Mouse (Mus musculus): ENCODE results near the gene Tiam2. TPM values are rescaled to one million over a fixed set of nuclear protein-coding genes. Genes with fewer than 3 reads are reported as not detected.

Tiam2 gene
- polyA plus RNA-seq, 1 experiment = 1.2 TPM

DNA sequence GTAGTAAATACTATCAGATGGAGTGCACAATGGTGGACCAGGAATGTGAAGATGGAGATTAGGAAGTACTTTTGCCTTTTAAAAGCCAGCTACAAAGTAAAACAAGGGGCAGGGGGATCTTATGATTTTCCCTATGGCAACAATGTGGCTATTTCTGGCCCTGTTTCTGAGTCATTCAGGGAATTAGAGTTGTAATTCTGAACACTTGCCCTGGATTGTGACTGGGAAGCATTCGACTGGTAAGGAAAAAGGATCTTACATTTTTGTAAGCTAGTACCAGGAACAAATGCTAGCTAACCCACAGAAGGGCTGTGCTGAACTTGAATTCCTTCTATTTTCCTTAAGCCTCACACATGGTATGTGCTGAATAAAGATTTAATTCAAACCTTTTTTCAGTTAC, 205.3 kb downstream of the Tiam2 start:
- TF ChIP-seq POLR2A (IDR thresholded peaks at IDR 0.05; ENCODE audit: low read depth, low read length) (no peak), CTCF (conservative IDR thresholded peaks at IDR 0.05; ENCODE audit: insufficient read depth, insufficient read length, low read depth, low read length) (no peak)
- no peak for DNase-seq
- Histone ChIP-seq H3K36me3 (ENCODE audit: control insufficient read depth, insufficient read depth, low read length) (no peaks in the 10 kb centered on the region), H3K27ac (ENCODE audit: insufficient read depth, low read depth, low read length) (no peak overlapping the region), H3K27me3 (replicated peaks; ENCODE audit: control insufficient read depth, insufficient read depth, low read length) (no peaks in the 10 kb centered on the region), H3K4me1 (ENCODE audit: control insufficient read depth, insufficient read depth, low read length) (no peaks in the 10 kb centered on the region), H3K4me3 (ENCODE audit: insufficient read depth, low read depth, low read length) (no peak overlapping the region)
- 80% methylated on average over 1 of the region's 1 CpGs for WGBS

DNA sequence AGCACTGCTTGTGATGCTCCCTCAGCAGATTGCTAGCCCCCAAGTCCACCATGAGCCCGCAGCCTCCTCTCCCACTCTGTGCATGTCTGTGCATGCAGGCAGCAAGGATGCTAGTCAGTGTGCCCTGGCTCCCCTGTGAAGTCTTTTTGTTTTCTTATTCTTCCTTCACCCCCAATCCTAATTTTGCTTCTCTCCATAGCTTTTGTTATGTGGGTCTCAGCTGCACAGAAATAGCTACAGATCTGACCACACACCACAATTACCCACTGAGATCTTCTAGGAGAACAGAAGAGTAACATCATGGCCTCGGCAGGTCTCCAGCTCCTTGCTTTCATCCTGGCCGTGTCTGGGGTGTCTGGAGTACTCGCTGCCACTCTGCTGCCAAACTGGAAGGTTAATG, 205.9 kb downstream of the Tiam2 start, which contains the start of gene Cldn20:
TSS of gene Cldn20 (plus strand) at position 301 of the 400 bp plus-strand sequence.
- no peak within 1 kb of the TSS for H3K27ac ChIP-seq (ENCODE audit: insufficient read depth, low read depth, low read length)
- H3K36me3 ChIP-seq (ENCODE audit: control insufficient read depth, insufficient read depth, low read length) = no peaks in the 10 kb centered on the region
- 90% methylated on average over 4 of the region's 4 CpGs for WGBS
- TF ChIP-seq CTCF (conservative IDR thresholded peaks at IDR 0.05; ENCODE audit: insufficient read depth, insufficient read length, low read depth, low read length) (no peak), POLR2A (IDR thresholded peaks at IDR 0.05; ENCODE audit: low read depth, low read length) (no peak)
- no peak within 1 kb of the TSS for H3K4me3 ChIP-seq (ENCODE audit: insufficient read depth, low read depth, low read length)
- no peak for DNase-seq
- no peaks in the 10 kb centered on the region for H3K4me1 ChIP-seq (ENCODE audit: control insufficient read depth, insufficient read depth, low read length)
- no peaks in the 10 kb centered on the region for H3K27me3 ChIP-seq (replicated peaks; ENCODE audit: control insufficient read depth, insufficient read depth, low read length)

DNA sequence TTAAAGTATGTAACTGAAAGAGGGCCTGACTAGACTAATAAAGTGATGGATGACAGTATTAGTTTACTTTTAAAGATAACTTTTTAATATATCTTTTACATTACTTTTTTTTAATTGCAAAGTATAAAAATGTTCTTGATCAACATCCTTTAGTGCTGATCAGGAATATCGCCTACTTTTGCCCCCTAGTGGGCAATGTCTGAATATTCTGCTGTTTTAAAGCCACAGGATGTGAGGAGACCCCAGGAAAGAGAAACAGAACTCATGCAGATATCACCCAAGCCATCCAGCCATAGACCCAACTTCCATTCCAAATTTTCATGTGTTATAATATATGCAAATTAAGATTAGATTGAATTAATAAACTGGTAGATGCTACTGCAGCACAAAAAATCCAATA, 207.1 kb downstream of the Tiam2 start:
- Histone ChIP-seq H3K36me3 (ENCODE audit: control insufficient read depth, insufficient read depth, low read length) (no peaks in the 10 kb centered on the region), H3K27me3 (replicated peaks; ENCODE audit: control insufficient read depth, insufficient read depth, low read length) (no peaks in the 10 kb centered on the region), H3K27ac (ENCODE audit: insufficient read depth, low read depth, low read length) (no peak overlapping the region), H3K4me3 (ENCODE audit: insufficient read depth, low read depth, low read length) (no peak overlapping the region), H3K4me1 (ENCODE audit: control insufficient read depth, insufficient read depth, low read length) (no peaks in the 10 kb centered on the region)
- 24% methylated on average over 1 of the region's 1 CpGs for WGBS
- DNase-seq = no peak
- TF ChIP-seq POLR2A (IDR thresholded peaks at IDR 0.05; ENCODE audit: low read depth, low read length) (no peak), CTCF (conservative IDR thresholded peaks at IDR 0.05; ENCODE audit: insufficient read depth, insufficient read length, low read depth, low read length) (0 out of 2 replicates have a peak, but pooled peaks have one; percentile 6)

DNA sequence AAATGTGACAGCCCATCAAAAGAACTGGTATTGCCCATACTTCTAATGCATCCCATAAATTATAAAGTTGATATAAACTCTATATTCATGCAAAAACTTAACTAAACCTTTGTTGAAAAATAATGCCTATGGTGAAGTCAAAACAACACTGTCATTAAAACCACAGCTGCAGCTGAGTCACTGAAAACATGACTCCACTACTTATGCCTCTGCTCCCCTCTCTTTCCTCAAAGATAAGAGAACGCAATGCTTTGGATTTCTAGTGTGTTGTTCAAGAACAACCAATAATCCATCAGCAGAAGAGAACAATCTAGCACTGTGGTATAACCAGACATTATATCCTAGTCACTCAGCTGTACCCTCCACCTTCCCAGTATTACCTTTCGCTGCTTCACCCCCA, 213.9 kb downstream of the Tiam2 start:
- H3K27me3 ChIP-seq (replicated peaks; ENCODE audit: control insufficient read depth, insufficient read depth, low read length) = no peaks in the 10 kb centered on the region
- H3K4me1 ChIP-seq (ENCODE audit: control insufficient read depth, insufficient read depth, low read length) = no peaks in the 10 kb centered on the region
- TF ChIP-seq POLR2A (IDR thresholded peaks at IDR 0.05; ENCODE audit: low read depth, low read length) = no peak
- no peak for TF ChIP-seq CTCF (conservative IDR thresholded peaks at IDR 0.05; ENCODE audit: insufficient read depth, insufficient read length, low read depth, low read length)
- 96% methylated on average over 2 of the region's 2 CpGs for WGBS
- H3K27ac ChIP-seq (ENCODE audit: insufficient read depth, low read depth, low read length) = no peak overlapping the region
- DNase-seq = no peak
- H3K4me3 ChIP-seq (ENCODE audit: insufficient read depth, low read depth, low read length) = no peak overlapping the region
- H3K36me3 ChIP-seq (ENCODE audit: control insufficient read depth, insufficient read depth, low read length) = peaks cover 3% of the 10 kb centered on the region; the same call in 1 of the 2 replicates

DNA sequence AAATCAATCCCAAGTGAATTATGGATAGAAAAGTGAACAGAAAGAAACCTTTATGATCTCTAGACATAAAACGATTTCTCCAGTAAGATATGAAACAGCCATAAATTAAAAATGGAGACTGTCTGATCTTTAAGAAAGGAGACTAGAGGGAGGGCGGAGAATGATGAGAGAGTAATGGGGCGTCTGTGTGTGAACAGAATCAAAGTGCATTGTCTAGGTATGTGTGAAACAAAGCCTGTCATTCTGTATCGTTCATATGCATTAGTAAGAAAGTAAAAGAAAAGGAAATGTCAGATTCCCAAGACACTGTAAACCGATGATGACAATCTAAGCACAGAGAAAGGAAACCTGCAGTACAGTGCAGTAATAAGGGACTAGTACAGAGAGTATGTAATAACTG, 214.7 kb downstream of the Tiam2 start:
- no peak for TF ChIP-seq CTCF (conservative IDR thresholded peaks at IDR 0.05; ENCODE audit: insufficient read depth, insufficient read length, low read depth, low read length)
- TF ChIP-seq POLR2A (IDR thresholded peaks at IDR 0.05; ENCODE audit: low read depth, low read length) = no peak
- WGBS = 89% methylated on average over 5 of the region's 5 CpGs
- no peaks in the 10 kb centered on the region for H3K4me1 ChIP-seq (ENCODE audit: control insufficient read depth, insufficient read depth, low read length)

DNA sequence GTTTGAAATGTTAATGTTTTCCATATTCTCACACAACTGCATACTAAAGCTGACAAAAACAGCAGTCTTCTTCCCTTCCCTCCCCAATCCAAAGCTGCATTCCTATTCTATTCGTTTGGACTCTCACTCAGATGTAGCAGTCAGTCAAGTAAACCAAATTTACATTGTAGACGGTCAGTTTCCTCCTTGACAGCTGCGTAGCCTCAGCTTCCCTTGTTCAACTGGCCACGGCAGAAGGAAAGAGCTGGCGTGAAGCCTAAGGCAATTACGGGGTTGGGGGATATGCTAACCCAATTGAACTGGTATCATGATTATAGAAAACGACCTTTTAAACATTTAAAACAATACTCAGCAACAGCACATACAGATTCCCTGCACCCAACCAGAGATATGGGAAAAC, 221.4 kb downstream of the Tiam2 start:
- no peaks in the 10 kb centered on the region for H3K4me1 ChIP-seq (ENCODE audit: control insufficient read depth, insufficient read depth, low read length)
- no peak overlapping the region for H3K27ac ChIP-seq (ENCODE audit: insufficient read depth, low read depth, low read length)
- no peak overlapping the region for H3K4me3 ChIP-seq (ENCODE audit: insufficient read depth, low read depth, low read length)
- no peak for DNase-seq
- 66% methylated on average over 7 of the region's 7 CpGs for WGBS
- TF ChIP-seq CTCF (conservative IDR thresholded peaks at IDR 0.05; ENCODE audit: insufficient read depth, insufficient read length, low read depth, low read length) = no peak
- no peak for TF ChIP-seq POLR2A (IDR thresholded peaks at IDR 0.05; ENCODE audit: low read depth, low read length)
- H3K36me3 ChIP-seq (ENCODE audit: control insufficient read depth, insufficient read depth, low read length) = peaks cover under 1% of the 10 kb centered on the region; the same call in 1 of the 2 replicates
- H3K27me3 ChIP-seq (replicated peaks; ENCODE audit: control insufficient read depth, insufficient read depth, low read length) = no peaks in the 10 kb centered on the region

More for the DNA sequence above, 214.7 kb downstream of the Tiam2 start:
- Histone ChIP-seq H3K36me3 (ENCODE audit: control insufficient read depth, insufficient read depth, low read length) (peaks cover 3% of the 10 kb centered on the region; the same call in 1 of the 2 replicates), H3K27ac (ENCODE audit: insufficient read depth, low read depth, low read length) (no peak overlapping the region), H3K27me3 (replicated peaks; ENCODE audit: control insufficient read depth, insufficient read depth, low read length) (no peaks in the 10 kb centered on the region), H3K4me3 (ENCODE audit: insufficient read depth, low read depth, low read length) (no peak overlapping the region)
- DNase-seq = no peak

DNA sequence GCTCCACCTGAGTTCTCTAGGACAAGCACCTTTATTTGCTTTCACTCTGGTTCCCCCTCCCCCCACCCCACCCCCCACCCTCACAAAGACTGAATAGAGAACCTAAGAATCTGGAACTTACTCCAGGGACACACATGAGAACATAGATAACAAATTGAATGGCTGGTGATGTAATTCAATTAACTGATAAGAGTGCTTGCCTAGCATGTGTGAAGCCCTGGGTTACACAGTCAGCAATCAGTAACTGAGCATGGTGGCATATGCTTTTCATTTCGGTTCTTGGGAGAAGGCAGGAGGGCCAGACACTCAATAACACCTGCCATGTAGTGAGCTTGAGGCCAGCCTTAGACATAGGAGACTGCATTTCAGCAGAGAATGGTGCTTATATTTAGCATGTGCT, 229.9 kb downstream of the Tiam2 start:
- DNase-seq = no peak
- H3K27me3 ChIP-seq (replicated peaks; ENCODE audit: control insufficient read depth, insufficient read depth, low read length) = no peaks in the 10 kb centered on the region
- H3K4me3 ChIP-seq (ENCODE audit: insufficient read depth, low read depth, low read length) = 0 out of 2 replicates have a peak overlapping the region, but pooled peaks have one; percentile 14
- no peak overlapping the region for H3K27ac ChIP-seq (ENCODE audit: insufficient read depth, low read depth, low read length)
- H3K4me1 ChIP-seq (ENCODE audit: control insufficient read depth, insufficient read depth, low read length) = no peaks in the 10 kb centered on the region; the same call in 1 of the 2 replicates
- 63% methylated on average over 1 of the region's 1 CpGs for WGBS
- TF ChIP-seq CTCF (conservative IDR thresholded peaks at IDR 0.05; ENCODE audit: insufficient read depth, insufficient read length, low read depth, low read length) (no peak), POLR2A (IDR thresholded peaks at IDR 0.05; ENCODE audit: low read depth, low read length) (no peak)
- H3K36me3 ChIP-seq (ENCODE audit: control insufficient read depth, insufficient read depth, low read length) = no peaks in the 10 kb centered on the region

Data from kidney, adult 2 months (tissue).